Mouse (Mus musculus): ENCODE measurements around the gene Bcat1. TPM values are rescaled to one million over a fixed set of nuclear protein-coding genes. Genes with fewer than 3 reads are reported as not detected.
A peak's percentile ranks its signal among the peaks of the same experiment; 100 is the strongest.

Bcat1 gene
- total and polyA plus RNA-seq, 2 experiments from 2014 or later: 57.0 to 96.8 TPM

DNA sequence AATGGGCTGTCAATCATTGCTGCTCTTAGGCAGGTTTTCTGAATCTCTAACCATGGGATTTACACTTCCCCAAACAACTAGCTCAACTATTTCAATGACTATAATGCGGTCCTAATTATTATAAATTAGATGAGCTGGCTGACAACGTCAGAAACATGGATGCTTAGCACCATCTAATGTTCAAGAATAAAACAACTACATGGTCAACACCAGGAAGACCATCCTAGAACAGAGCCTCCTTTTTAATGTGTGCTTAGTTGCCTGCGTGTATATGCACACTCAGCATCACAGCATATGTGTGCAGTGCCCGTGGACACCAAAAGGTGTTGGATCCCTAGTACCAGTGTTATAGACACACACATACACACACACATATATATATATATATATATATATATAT lies 111.8 kb downstream of the Bcat1 start:
- no peak overlapping the region for H3K27ac ChIP-seq (ENCODE audit: low read depth, low read length)
- H3K4me1 ChIP-seq (ENCODE audit: insufficient read depth, low read length): no peaks in the 10 kb centered on the region
- no peaks in the 10 kb centered on the region for H3K36me3 ChIP-seq (ENCODE audit: insufficient read depth, low read length)
- no peak overlapping the region for H3K4me3 ChIP-seq (ENCODE audit: low read depth, low read length)
- no peaks in the 10 kb centered on the region for H3K27me3 ChIP-seq (ENCODE audit: insufficient read depth, low read length)
- WGBS: 69% methylated on average over 4 of the region's 4 CpGs
- ATAC-seq (ENCODE audit: low FRiP score) (no peak), DNase-seq (ENCODE audit: low spot score) (peak; percentile 70)
- TF ChIP-seq CTCF (IDR thresholded peaks at IDR 0.05): peak; percentile 77
- H3K9ac ChIP-seq (replicated peaks; ENCODE audit: low read length, poor library complexity, severe bottlenecking): no peak overlapping the region
- H3K4me2 ChIP-seq (ENCODE audit: low read depth, low read length, poor library complexity, severe bottlenecking): no peak overlapping the region
- no peaks in the 10 kb centered on the region for H3K9me3 ChIP-seq (ENCODE audit: low read length)

DNA sequence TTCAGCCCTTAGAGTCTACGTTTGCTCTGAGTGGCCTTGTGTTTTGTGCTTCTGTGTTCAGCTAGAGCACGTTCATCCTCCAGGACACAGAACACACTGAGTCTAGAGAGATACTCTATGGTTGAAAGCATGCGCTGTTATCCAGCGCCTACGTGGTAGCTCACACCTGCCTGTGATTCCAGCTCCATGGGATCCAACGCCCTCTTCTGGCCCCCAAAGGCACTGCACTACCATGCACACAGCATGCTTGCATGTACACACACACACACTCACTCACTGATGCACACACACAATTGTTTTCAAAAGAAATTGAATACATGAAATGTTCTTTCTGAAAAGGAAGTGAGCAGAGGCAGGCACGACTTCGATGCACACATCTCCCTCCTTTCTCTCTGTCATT lies 112.8 kb downstream of the Bcat1 start:
- WGBS: 87% methylated on average over 8 of the region's 8 CpGs
- Histone ChIP-seq H3K9me3 (ENCODE audit: low read length) (no peaks in the 10 kb centered on the region), H3K27me3 (ENCODE audit: insufficient read depth, low read length) (no peaks in the 10 kb centered on the region), H3K36me3 (ENCODE audit: insufficient read depth, low read length) (no peaks in the 10 kb centered on the region), H3K9ac (replicated peaks; ENCODE audit: low read length, poor library complexity, severe bottlenecking) (no peak overlapping the region), H3K4me3 (ENCODE audit: low read depth, low read length) (no peak overlapping the region), H3K4me1 (ENCODE audit: insufficient read depth, low read length) (no peaks in the 10 kb centered on the region), H3K27ac (ENCODE audit: low read depth, low read length) (no peak overlapping the region), H3K4me2 (ENCODE audit: low read depth, low read length, poor library complexity, severe bottlenecking) (no peak overlapping the region)
- ATAC-seq (ENCODE audit: low FRiP score) (no peak), DNase-seq (ENCODE audit: low spot score) (no peak)
- TF ChIP-seq CTCF (IDR thresholded peaks at IDR 0.05): peak; percentile 47

DNA sequence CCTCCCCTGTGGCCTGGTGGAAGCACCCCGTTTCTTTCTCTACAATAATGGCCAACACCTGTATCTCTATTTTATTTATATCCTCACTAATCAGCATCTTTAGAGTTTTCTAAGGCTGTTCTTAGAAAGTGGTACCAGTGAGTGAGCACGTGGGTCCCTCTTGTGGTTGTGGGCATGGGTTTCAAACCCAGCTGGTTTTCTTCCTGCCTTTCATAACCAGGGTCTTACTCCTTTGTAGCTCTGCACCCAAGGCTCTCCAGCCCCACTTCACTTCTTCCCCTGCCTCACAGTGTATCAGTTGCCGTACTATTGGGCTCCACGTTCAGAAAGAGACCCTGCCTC lies 114.0 kb downstream of the Bcat1 start:
- H3K9ac ChIP-seq (replicated peaks; ENCODE audit: low read length, poor library complexity, severe bottlenecking): no peak overlapping the region
- TF ChIP-seq CTCF (IDR thresholded peaks at IDR 0.05): peak; percentile 68
- WGBS: 69% methylated on average over 4 of the region's 4 CpGs
- no peaks in the 10 kb centered on the region for H3K9me3 ChIP-seq (ENCODE audit: low read length)
- H3K36me3 ChIP-seq (ENCODE audit: insufficient read depth, low read length): no peaks in the 10 kb centered on the region
- peak; percentile 57 for DNase-seq (ENCODE audit: low spot score)
- H3K27ac ChIP-seq (ENCODE audit: low read depth, low read length): no peak overlapping the region
- H3K4me2 ChIP-seq (ENCODE audit: low read depth, low read length, poor library complexity, severe bottlenecking): peak overlapping the region; percentile 44
- H3K4me1 ChIP-seq (ENCODE audit: insufficient read depth, low read length): no peaks in the 10 kb centered on the region
- H3K4me3 ChIP-seq (ENCODE audit: low read depth, low read length): no peak overlapping the region
- no peaks in the 10 kb centered on the region for H3K27me3 ChIP-seq (ENCODE audit: insufficient read depth, low read length)
- ATAC-seq (ENCODE audit: low FRiP score): no peak

DNA sequence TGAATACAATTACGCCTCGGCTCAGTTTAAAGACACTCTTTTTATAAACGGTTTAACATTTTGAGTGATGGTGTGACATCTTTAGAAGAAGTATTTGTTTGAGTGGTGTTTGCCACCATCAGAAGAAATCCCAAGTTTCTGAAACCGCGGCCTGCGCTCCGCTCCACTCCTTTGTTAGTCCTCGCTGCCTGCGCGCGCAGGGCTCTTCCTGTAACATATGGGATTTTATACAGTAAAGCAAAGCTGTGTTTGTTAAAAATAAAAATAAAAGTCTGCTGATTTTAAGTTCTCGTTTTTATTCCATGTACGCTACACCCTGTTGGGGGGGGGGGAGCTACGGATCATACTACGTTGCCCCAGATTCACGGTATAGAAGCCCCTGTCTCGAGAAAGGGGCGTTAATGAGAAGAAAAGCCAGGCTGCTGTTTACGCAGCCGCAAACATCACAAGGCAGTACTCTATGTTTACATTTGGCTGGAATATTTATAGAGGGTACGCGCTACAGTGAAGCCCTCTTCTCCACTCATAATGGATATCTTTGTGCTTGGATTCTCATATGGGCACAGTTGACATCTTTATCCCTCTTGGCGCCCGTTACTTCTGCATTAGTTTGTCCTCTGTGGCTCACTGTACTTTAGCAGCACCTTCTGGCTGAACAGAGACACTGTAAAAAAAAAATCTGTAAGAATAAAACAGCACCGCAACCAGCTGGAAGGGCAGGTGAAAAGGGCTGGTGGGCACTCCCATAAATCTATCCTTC lies 114.6 kb downstream of the Bcat1 start:
- no peaks in the 10 kb centered on the region for H3K9me3 ChIP-seq (ENCODE audit: low read length)
- H3K9ac ChIP-seq (replicated peaks; ENCODE audit: low read length, poor library complexity, severe bottlenecking): no peak overlapping the region
- peak overlapping the region; percentile 25 for H3K4me3 ChIP-seq (ENCODE audit: low read depth, low read length)
- no peaks in the 10 kb centered on the region for H3K27me3 ChIP-seq (ENCODE audit: insufficient read depth, low read length)
- peak; percentile 76 for DNase-seq (ENCODE audit: low spot score)
- no peak overlapping the region for H3K27ac ChIP-seq (ENCODE audit: low read depth, low read length)
- WGBS: 53% methylated on average over 25 of the region's 25 CpGs
- no peak for ATAC-seq (ENCODE audit: low FRiP score)
- H3K4me1 ChIP-seq (ENCODE audit: insufficient read depth, low read length): no peaks in the 10 kb centered on the region
- no peaks in the 10 kb centered on the region for H3K36me3 ChIP-seq (ENCODE audit: insufficient read depth, low read length)
- H3K4me2 ChIP-seq (ENCODE audit: low read depth, low read length, poor library complexity, severe bottlenecking): peak overlapping the region; percentile 44
- 0 out of 2 replicates have a peak, but pooled peaks have one; percentile 68 for TF ChIP-seq CTCF (IDR thresholded peaks at IDR 0.05)

DNA sequence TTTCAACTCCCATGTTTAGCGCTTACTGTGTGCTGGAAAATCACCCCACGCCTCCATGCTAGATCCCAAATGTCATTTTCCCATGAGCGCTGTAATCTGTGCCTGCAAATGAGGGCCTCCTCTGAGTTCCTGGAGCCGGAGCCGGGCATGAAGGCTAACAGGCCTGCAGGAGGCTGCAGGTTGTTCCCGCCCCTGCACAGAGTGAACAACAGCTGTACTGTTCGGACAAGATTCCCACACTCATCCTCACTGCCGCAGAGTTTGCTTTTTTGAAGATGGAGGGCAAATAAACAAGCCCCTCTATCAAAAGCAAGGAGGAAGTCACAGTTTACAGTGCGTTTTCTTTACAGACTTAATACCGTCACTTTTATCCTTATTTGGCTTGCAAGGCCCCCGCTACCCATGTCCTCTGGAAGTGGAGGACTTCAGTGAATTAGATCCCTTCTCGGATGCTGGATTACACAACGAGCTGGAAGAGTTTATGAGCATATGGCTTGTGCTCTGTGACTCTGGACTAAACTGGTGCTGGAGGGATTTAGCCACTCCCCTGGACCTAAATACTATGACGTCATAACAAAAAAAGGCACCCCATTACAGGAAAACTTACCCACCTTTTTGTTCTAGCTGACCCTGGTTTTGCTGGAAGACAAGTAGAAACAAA lies 120.0 kb downstream of the Bcat1 start:
- DNase-seq (ENCODE audit: low spot score): no peak
- Histone ChIP-seq H3K4me2 (ENCODE audit: low read depth, low read length, poor library complexity, severe bottlenecking) (no peak overlapping the region), H3K27ac (ENCODE audit: low read depth, low read length) (no peak overlapping the region), H3K4me1 (ENCODE audit: insufficient read depth, low read length) (no peaks in the 10 kb centered on the region), H3K9me3 (ENCODE audit: low read length) (no peaks in the 10 kb centered on the region), H3K9ac (replicated peaks; ENCODE audit: low read length, poor library complexity, severe bottlenecking) (no peak overlapping the region), H3K36me3 (ENCODE audit: insufficient read depth, low read length) (no peaks in the 10 kb centered on the region), H3K4me3 (ENCODE audit: low read depth, low read length) (no peak overlapping the region), H3K27me3 (ENCODE audit: insufficient read depth, low read length) (no peaks in the 10 kb centered on the region)
- ATAC-seq (ENCODE audit: low FRiP score): no peak
- TF ChIP-seq CTCF (IDR thresholded peaks at IDR 0.05): no peak
- WGBS: 74% methylated on average over 14 of the region's 14 CpGs

DNA sequence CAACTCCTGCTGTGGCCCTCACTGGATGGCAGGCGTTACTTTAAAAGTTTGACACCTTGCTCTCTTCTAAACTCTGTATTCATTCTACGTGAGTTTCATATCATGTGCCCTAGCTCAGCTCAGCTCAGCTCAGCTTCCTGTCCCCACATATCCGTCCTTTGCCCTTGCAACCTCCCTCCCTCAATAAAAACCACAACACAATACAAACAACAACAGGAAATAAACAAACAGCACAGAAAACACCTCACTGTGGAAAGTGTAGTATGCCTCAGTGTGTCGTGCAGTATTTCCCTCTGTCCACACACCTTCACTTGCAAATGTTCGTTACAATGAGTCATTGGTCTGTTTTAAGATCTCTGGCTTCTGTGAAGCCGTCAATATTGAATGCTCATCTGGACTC lies 123.1 kb downstream of the Bcat1 start:
- ATAC-seq (ENCODE audit: low FRiP score): no peak
- Histone ChIP-seq H3K4me3 (ENCODE audit: low read depth, low read length) (no peak overlapping the region), H3K4me1 (ENCODE audit: insufficient read depth, low read length) (no peaks in the 10 kb centered on the region), H3K4me2 (ENCODE audit: low read depth, low read length, poor library complexity, severe bottlenecking) (no peak overlapping the region), H3K9me3 (ENCODE audit: low read length) (no peaks in the 10 kb centered on the region), H3K27me3 (ENCODE audit: insufficient read depth, low read length) (no peaks in the 10 kb centered on the region), H3K9ac (replicated peaks; ENCODE audit: low read length, poor library complexity, severe bottlenecking) (no peak overlapping the region), H3K36me3 (ENCODE audit: insufficient read depth, low read length) (no peaks in the 10 kb centered on the region), H3K27ac (ENCODE audit: low read depth, low read length) (no peak overlapping the region)
- 87% methylated on average over 6 of the region's 6 CpGs for WGBS
- no peak for TF ChIP-seq CTCF (IDR thresholded peaks at IDR 0.05)
- no peak for DNase-seq (ENCODE audit: low spot score)
